Mouse (Mus musculus) cerebellum, postnatal 25 days (tissue): Measurements from ENCODE around the gene Tab1.

Experiments
- DNase-seq, 2 experiments: peaks; one replicate each; pipeline ENCODE4 v3.0.0; 2021; ENCODE audit warnings: mixed read lengths in 2 of 2

The Tab1 gene

DNA sequence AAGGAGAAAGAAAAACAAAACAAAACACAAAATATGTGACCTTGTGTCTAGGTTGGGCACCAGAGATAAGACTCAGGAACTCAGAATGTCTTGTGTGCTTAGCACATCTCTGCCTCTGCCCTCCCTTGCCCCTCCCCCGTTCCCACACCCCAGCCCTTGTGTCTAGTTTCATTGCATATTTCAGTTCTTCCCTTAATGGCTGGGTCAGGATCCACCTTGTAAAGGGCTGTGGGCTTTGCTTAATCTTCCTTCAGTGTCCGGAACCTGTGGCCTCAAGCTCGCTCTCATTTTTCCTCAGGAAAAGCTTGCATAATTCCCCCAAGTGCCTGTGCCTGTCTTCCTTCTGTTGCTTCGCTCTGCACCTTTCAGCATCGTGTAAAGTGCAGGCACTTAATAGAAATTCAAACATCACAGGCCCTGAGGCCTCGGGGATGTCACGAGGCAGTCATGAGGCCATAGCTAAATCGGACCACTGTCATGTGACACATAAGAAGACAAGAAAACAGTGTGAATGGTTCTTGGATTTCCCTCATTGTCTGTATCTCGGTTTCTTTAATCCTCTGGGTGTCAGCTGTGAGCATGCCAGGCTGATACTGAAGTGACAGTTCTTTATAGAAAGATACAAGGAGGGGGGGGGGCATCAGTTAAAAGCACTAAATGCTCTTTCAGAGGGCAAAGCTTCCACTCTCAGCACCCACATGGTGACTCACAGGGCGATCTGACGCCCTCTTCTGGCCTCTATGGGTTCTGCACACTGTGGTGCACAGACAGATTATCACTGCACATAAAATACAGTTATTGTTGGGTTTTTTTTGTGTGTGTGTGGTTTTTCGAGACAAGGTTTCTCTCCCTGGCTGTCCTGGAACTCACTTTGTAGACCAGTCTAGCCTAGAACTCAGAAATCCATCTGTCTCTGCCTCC is 27.2 kb upstream of the Tab1 start:
- peak in 1 of 2 experiments; percentile 47 for DNase-seq

GRCm38 (mm10) chr15:80107143-80107542 is 25.8 kb upstream of the Tab1 start:
- DNase-seq = peak in 1 of 2 experiments; percentile 5

DNA sequence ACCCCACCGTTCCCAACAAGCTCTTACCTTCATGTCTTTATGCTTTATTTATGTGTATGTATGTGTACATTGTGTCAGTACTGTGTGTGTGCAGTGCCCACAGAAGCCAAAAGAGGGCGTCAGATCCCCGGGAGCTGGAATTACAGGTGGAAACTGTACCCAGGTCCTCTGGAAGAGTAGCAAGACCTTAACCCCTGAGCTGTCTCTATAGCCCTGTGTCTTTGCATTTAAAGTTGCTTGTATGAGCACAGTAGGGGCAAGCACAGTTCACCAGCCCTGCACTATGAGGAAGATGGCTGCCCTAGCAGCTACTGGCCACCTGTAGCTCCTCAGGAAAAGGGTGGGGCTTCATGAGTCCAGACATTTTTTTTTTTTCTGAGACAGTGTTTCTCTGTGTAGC is 25.4 kb upstream of the Tab1 start:
- DNase-seq = peak in 1 of 2 experiments; percentile 45

DNA sequence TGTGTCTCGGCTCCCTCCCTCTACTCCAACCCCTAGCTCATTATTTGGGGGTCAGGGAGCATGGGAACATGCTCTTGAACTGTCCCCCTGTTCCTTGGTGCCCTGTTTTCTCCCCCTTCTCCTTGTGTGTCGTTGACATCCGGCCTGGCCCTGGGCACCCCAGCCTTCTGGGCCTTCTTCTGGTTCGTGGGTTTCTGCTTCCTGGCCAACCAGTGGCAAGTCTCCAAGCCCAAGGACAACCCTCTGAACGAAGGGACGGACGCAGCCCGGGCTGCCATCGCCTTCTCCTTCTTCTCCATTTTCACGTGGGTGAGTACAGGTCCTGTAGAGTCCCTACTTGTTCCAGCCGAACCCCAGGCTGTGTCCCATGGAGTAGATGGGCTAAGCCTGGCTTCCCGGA is 21.5 kb upstream of the Tab1 start:
- DNase-seq = peak; percentile 39 to 52

DNA sequence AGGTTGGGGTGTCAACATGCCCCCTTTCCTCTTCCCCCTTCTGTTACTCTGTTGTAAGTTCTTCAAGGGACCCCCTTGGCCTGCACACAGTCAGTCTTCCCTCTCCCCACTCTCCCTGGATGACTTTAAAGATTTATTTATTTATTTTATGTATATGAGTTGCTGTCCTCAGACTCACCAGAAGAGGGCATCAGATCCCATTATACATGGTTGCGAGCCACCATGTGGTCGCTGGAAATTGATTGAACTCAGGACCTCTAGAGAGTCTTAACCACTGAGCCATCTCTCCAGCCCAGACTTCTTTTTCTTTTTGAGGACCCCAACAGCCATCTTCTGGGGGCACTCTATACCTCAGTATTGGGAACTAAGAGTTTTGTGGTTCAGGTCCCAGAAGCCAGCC is 20.4 kb upstream of the Tab1 start:
- DNase-seq = no peak

GRCm38 (mm10) chr15:80114414-80114813 is 18.5 kb upstream of the Tab1 start:
- no peak for DNase-seq

DNA sequence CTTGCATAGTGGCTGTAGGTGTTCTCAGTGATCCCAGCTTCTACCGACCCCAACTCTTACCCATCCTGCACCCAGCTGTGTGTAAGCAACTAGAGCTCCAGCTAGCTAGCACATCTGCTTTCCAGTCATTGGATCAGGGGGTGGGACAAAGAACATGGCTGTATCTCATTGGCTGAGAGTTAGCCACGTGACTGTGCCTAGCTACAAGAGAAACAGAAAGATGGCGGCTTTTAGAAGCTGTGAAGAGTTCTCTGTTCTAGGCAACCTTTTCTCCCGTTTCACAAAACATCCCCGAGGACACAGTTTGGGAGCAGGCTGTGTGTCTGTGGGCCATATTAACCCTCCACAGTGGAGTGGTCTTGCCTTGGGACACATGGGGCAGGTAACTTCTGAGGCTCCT is 17.7 kb upstream of the Tab1 start:
- no peak for DNase-seq

DNA sequence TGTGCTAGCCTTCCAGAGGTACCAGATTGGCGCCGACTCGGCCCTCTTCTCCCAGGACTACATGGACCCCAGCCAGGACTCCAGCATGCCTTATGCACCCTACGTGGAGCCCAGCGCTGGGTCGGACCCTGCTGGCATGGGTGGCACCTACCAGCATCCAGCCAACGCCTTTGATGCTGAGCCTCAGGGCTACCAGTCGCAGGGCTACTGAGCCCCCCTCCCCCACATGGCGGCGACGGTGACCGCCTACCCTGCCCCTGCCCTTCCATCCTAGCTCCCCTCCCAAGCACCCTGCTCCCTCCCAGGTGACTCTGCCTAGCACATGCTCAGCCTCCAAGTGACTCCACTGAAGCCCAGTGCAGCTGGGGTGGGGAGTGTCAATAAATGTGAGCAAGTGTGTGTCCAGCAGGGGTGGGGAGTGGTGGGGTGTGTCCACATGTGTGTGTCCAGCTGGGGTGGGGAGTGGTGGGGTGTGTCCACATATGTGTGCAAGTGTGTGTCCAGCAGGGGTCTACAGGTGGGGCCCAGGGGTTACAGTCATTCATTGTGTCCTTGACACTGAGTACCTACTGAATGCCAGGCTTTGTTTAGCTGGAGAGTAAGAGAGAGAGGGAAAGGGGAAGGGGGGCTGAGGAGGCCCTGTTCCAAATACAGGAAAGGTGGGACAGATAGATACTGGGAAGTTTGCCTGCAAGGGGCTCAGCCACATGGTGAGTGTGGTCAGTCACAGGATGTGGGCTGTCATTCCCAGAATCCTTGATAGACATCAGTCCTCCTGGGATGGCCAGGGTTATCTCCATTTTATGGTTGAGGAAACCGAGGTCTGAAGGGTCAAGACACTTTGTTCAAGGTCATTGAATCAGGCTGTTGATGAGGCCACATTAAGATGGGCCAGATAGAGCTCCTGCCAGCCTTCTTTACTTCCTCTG is 16.8 kb upstream of the Tab1 start:
- DNase-seq = peak in 1 of 2 experiments; percentile 50

GRCm38 (mm10) chr15:80117154-80117553 is 15.8 kb upstream of the Tab1 start:
- peak in 1 of 2 experiments; percentile 40 for DNase-seq

DNA sequence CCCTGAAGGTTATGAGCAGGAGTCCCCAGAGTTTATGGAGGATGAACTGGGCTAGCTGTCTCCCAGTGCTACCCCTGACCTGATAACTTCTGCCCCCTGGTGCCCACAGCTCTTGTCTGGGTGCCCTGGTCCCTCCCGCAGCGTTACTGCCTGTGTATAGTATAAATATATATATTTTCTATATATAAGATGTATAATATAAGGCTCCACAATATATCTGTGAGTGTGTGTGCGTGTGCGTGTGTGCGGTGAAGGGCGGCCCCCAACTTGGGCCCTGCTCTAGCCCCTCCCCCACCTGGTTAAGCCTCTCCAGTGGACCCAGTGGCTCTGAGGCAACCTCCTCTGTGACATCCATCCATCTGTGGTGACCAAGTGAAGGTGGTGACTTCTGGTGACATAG is 13.9 kb upstream of the Tab1 start:
- peak in 1 of 2 experiments; percentile 39 for DNase-seq

DNA sequence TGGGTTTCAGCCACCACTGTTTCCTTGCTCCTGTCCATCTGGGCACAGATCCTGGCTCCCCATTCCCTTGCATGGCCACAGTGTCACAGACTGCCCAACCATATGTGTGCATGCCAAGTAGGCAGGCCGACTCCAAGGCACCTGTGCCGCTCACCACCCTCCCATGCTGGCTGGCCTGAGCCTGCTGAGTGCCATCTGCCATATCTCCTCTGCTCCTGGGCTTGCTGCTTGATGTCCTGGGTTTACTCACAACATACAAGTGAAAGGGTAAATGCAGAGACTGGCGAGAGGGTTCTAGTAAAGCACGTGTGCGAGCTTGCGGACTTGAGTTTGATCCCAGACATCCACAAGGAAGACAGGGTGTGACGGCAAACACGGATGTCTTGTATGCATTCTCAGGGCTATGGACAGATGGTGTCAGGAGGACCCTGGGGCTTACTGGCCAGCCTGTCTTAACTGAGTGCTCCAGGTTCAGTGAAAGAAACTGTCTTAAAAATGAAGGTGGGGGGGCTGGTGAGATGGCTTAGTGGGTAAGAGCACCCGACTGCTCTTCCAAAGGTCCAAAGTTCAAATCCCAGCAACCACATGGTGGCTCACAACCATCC is 11.1 kb upstream of the Tab1 start:
- DNase-seq = peak; percentile 96 to 97

- peak in 1 of 2 experiments; percentile 45 for DNase-seq
Observed at GRCm38 (mm10) chr15:80122431-80122830, 10.5 kb upstream of the Tab1 start.

- no peak for DNase-seq
Observed at GRCm38 (mm10) chr15:80124651-80125050, 8.3 kb upstream of the Tab1 start.

DNA sequence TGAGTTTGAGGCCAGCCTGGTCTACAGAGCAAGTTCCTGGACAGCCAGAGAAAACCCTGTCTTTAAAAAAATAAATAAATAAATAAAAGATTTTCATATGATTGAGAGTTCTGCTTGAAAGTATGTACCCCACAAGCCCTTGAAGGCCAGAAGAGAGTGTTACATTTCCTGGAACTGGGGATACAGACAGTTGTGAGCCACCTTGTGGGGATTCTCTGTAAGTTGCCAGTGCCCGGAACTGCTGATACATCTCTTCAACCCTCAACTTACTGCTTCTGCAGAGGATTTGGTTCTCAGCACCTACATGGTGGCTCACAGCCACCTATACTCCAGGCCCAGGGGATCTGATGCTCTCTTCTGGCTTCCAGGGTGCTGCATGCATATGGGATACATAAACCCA is 5.7 kb upstream of the Tab1 start:
- DNase-seq = peak in 1 of 2 experiments; percentile 46

DNA sequence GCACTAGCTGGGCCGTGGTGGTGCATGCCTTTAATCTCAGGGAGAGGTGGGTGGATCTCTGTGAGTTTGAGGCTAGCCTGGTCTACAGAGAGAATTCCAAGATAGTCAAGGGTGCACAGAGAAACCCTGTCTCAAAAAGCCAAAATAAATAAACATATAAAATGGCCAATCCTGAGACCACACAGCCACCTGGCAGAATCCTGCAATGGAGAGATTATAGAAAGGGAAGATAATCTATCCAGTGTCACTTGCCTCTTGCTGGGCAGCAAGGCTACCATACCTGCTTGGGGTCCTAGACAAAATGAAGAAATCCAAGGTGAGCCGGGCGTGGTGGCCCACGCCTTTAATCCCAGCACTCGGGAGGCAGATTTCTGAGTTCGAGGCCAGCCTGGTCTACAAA is 2.9 kb upstream of the Tab1 start:
- no peak for DNase-seq

GRCm38 (mm10) chr15:80130689-80131088 is 2.2 kb upstream of the Tab1 start:
- no peak for DNase-seq

DNA sequence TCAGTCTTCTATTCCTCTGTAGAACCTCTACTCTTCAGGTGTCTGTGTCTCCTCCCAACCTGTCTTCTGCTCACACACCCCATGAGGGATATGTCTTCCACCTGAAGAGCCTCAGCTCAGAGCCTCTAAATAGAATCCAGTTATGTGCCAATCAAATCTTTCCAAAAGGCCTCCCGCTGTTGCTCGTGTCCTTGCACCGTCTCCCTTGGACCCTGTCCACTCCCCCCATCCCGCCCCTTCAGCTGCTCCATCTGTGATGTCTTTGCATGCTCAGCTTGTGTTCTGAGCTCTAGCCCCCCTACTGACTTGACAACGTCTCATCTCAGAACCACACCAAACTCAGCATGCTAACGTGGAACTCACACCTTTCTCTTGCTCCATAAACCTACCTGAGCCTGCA is 1.5 kb upstream of the Tab1 start:
- DNase-seq = peak; percentile 82 to 88

DNA sequence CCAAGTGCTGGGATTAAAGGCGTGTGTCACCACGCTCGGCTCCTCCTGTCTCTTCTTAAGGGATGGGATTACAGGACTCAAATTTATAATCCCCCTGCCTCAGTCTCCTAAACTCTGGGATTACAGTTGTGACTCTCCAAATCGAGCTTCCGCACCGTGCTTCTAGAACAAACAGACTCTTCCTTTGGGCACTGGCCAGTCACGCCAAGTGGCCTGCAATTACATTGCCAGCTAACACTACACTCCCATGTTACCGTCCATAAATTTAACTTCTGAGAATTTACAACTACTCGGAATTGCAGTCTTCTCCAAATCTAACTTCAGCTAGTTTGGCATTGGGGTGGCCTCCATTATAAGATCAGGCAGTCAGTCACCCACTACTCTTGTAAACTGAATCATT is 475 bp upstream of the Tab1 start:
- peak; percentile 50 to 61 for DNase-seq

- peak in 1 of 2 experiments; percentile 48 for DNase-seq
Observed at GRCm38 (mm10) chr15:80133682-80134449, 939 bp downstream of the Tab1 start.

- no peak for DNase-seq
Observed at GRCm38 (mm10) chr15:80134450-80134847, 1.5 kb downstream of the Tab1 start.

DNA sequence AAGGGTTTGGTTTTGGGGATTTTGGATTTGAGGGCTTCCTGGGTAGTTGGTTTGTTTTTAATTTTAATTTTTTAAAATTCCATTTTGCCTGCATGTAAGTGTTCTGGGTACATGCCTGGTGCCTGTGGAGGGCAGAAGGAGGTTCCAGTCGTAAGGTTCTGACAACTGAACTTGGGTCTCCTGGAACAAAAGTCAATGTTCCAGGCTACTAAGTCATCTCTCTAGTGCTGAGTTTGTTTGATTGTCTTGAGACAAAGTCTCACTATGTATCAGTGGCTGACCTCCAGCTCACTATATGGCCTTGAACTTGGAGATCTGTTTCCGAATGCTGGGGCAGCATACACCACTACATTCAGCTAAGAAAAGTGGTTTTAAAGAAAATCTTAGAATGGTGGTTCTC is 2.6 kb downstream of the Tab1 start:
- no peak for DNase-seq

DNA sequence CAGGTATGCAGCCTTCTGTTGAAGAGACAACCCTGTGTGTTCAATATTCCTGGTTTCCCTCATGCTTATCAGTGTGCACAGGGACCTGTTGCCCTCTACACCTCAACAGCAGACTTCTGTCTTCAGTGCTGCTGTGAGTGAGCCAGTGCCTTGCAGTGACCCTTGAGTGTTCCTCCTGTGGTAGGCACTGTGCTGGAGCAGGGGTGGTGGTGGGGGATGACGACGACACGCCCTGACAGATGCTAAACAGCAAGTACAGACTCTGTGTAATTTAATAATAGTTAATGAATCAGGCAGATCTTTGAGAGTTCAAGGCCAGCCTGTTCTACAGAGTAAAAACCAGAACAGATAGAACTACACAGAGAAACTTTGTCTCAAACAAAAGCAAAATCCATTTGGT is 3.7 kb downstream of the Tab1 start:
- no peak for DNase-seq
